Mouse (Mus musculus) gastrocnemius, postnatal 25 days (tissue): ENCODE measurements around the gene Mblac1. TPM values are rescaled to one million over a fixed set of nuclear protein-coding genes. Genes with fewer than 3 reads are reported as not detected.
"Not testable (repeated sequence)": the region's sequence is repeated elsewhere in the genome, so short reads cannot be mapped to it uniquely, and the experiment has no call there.

Experiments used
- DNase-seq: peaks from one replicate; pipeline ENCODE4 v3.0.0; 2022
- microRNA-seq, 2 experiments: library from miRNA; unstranded; fragments of <30 nt; microRNA quantifications; one replicate each; pipeline ENCODE4 v1.2.0; 2021; ENCODE audit warnings: borderline replicate concordance in 2 of 2
- total RNA-seq, 2 experiments: library from RNA; stranded (reverse); gene quantifications; 1 replicate in 1 of 2; 2 replicates in 1 of 2; pipeline ENCODE4 v1.2.3; 2021

The Mblac1 gene
- total RNA-seq, 2 experiments from 2014 or later, result 1.6 to 2.1 TPM

DNA sequence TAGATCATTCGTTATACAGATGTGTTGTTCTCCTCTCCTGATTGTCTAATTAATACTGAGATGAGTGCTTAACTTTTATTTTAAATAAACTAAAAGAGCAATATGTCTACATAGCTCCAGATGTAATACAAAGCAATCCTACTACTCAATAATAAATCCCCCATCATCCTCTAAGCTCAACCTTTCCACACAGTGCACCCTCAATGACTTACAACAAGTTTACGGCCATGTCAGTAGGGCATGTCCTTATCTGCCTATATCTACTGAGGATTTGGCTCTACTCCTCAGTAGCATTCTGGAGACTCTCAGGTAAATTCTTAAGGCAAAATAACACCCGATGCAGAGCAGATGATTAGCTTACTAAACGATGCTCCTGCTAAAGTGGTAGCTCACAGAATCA lies 13.8 kb downstream of the Mblac1 start:
- DNase-seq, result no peak

DNA sequence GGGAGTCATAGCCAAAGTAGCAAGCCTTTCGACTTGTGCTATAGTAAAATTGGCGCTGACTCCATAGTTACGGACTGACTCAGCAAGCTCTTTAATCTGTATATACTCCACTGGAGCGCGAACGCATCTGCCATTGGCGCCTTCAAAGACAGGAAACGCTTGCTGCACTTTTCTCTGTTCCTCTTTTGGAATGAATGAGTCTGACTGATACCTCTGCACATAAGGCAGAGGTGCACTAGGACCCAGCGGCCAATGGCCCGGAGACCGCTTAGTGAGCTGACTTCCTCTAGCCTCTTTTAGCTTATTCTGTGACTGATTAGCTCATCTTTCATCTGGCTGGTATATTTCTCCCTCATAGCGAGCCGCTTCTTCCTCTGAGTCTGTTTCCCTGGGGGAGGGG lies 22.5 kb downstream of the Mblac1 start:
- not testable (repeated sequence) for DNase-seq

DNA sequence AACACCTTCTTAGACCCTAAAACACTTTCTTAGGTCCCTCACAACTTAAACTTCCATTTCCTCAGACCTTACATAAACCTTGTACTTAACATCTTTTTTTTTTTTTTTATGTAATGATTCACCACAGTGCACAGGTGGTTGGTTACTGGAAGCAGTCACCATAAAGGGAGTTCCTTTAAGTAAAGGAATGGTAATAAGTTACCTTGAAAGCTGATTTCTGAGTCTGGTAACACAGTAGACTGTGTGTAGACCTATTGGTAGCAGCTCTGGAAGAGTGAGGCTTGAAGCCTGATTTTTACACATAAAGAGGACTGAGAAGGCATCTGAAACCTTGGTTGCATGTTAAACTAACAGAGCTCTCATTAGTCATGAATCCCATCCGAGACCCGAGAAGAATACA lies 25.8 kb downstream of the Mblac1 start:
- no peak for DNase-seq

DNA sequence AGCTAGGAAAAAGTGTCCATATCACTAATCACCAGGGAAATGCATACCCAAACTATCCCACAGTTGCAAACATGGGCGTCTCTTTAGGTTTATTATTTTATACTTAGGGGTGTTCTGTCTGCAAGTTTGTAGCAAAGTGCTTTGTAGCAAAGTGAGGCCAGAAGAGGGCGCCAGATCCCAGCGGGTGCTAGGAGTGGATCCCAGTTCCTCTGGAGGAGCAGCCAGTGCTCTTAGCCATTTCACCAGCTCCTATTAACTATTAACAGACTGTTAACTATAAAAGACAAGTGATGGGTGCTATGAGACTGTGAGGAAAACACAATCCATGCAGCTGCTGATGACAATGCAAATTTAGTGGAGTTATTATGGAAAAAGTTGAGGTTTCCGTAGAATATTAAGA lies 28.0 kb downstream of the Mblac1 start:
- peak; percentile 40 for DNase-seq

DNA sequence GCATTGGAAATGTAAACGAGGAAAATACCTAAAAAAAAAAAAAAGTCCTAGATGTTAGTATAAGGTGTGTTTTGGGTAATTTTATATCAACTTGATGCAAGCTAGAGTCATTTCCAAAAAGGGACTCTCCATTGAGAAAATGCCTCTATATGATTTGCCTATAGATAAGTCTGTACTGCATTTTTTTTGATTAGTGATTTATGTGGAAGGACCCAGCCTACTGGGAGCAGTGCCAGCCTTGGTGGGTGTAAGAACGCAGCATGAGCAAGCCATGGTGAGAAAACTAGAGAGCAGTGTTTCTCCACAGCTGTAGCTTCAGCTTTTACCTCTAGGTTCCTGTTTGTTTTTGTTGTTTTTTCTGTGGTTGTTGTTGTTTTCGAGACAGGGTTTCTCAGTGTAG lies 29.2 kb downstream of the Mblac1 start:
- DNase-seq, result no peak

DNA sequence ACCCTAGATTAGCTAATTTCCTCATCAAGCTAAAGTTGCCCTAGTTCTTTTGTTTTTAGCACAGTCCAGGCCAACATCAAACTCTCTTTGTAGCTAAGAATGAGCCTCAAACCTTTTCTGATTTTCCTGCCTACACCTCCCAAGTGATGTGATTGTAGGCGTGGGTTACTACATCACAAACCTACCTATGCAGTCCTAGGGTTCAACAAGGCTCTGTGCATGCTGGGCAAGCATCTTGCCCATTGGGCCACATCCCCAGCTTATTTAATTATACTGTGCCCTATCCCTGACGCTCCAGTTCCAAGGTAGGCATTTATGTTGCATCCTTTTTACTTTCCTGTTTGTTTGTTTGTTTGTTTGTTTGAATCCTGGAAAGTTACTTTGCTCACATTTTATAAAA lies 31.6 kb downstream of the Mblac1 start, which contains the start of gene Nxpe5:
Gene Nxpe5, plus strand, starts transcription at position 199 of the 400 bp plus-strand sequence.
- no peak for DNase-seq

DNA sequence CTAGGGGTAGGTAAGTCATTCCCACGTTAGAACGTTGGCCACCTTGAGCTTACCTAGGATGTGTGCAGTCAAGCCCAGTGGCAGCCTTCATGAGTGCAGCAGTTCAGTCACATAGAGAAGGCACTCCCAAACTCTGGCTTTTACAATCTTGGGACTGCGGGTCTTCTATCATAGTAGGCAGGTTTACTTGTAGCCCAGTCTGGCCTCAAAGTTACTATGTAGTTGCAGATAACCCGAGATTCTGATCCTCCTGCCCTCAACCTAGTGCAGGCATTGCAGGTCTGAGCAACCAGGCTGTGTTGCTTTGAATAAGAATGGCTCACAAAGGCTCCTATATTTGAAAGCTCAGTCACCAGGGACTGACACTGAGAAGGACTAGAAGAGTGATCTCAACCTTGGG lies 32.4 kb downstream of the Mblac1 start:
- DNase-seq, result no peak

DNA sequence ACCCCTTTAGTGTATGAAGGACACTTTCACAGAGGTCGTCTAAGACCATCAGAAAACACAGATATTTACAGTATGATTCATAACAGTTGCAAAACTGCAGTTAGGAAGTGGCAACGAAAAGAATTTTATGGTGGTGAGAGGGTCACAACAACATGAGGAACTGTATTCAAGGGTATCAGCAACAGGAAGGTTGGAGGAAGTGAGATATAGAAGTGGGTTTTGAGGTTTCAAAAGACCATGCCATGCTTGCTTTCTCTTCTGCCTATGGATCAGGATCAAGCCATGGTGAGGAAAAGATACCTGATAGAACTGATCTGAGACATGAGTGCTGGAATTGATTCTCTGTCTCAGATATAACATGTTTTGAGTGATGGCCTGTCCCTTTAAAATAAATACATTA lies 33.3 kb downstream of the Mblac1 start:
- no peak for DNase-seq

DNA sequence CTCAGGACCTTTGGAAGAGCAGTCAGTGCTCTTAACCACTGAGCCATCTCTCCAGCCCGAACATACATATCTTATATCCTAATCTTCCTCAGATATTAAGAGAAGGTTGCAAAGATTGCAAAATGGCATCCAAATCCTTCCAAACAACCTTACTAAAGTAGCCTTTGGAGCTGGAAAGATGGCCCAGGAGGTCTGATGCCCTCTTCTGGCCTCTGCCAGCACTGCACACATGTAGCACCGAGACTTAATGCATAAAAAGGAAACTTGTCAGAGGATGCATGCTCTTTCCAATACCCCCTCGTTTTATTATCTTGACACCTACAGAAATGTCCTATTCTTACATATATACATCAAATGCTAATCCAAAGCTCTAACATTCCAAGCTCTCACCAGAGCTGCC lies 33.9 kb downstream of the Mblac1 start:
- no peak for DNase-seq

DNA sequence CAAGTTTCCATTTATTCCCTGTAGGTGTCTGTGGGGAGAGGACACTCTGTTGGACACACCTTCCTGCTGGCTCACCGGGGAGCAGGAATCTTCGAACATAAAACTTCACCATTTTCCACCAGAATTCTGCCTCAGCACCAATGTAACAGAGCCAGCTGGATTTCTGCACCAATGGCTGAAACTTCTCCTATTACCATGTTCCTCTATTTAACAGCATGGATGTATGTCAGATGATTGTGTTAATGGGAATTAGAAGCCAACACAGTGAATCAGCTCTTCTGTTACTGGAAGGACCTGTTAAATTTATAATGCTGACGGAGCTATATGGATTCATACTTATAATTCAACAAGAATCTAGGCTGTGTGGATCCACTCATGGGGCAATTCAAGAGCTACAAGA lies 35.4 kb downstream of the Mblac1 start:
- no peak for DNase-seq

DNA sequence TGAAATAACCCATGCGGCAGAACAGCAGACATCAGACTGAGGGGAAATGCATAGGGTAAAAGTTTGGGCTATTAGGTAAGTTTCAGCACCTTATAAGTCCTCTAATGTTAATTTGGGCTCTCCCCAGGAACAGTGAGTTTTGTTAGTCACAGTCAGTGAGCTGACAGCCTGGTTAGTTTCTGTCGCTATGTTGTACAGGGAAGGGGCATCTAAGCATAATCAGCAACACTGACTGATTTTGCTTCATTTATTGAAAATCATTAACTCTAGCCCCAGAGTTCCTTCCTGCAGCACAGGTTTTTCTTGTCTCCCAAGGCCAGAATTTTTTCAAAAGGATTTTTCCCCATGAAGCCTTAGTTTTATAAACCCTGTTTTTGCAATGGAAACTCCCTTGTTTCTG lies 39.7 kb downstream of the Mblac1 start:
- DNase-seq, result no peak

DNA sequence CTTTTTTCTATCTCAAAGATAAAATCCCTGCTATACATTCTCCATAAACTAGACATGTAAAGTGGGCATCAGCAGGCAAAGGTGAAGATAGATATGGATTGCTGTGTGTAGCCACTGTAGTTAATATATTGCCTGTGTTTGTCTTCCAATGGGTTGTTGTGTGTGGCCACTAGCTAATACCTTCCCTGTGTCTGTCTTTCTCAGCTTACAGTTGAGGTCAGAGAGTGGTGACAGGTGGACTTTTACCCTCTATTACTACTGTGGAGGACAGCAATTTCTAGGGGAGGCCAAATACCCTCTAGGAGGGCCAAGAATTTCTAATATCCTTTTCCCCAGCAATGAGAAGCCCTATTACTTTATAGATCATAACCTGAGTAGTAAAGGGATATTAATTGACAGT lies 40.1 kb downstream of the Mblac1 start:
- DNase-seq, result no peak

DNA sequence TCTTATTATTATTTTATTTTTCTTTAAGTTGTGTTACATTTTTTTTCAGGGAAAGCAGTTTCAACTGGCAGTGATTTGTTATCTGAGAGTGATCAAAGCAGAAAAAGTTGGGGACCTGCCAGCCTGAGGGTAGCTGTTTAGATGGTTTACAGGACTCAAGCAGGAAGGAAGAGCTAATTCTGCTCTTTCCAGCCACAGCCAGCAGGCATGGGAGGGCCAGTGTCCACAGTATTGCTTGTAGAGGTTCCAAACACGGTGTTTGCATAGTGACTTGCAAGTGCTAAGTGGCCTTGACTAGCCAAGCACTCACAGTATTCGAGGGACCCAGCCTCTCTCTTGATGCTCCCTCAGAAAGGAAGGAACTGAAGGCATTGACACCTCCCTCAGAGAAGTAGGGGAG lies 47.4 kb downstream of the Mblac1 start:
- no peak for DNase-seq

Small RNA genes within 50 kb of the gene (microRNA-seq; reads per million reads assigned to microRNA genes)
- gene Mir106b (199 to 1,150 reads per million in 2 experiments), gene Mir25 (192 to 291 reads per million in 2 experiments), gene Mir93 (1,920 to 1,931 reads per million in 2 experiments)

Other genes starting within 250 kb of the Mblac1 start
- gene Gjc3, start 231.2 kb upstream of the Mblac1 start, total RNA-seq, result 1 to 10 TPM; 1.2 to 1.6 TPM
- not detected for gene Azgp1, start 212.8 kb upstream of the Mblac1 start, total RNA-seq
- not detected for gene Smok3a, start 173.1 kb upstream of the Mblac1 start, total RNA-seq
- not detected for gene Smok3b, start 172.9 kb upstream of the Mblac1 start, total RNA-seq
- gene Smok3c, start 141.1 kb upstream of the Mblac1 start, total RNA-seq, result not detected
- gene Zkscan1, start 109.2 kb upstream of the Mblac1 start, total RNA-seq, result 1 to 10 TPM; 8.4 to 9.1 TPM
- 10 to 100 TPM; 11.0 to 11.9 TPM for gene Zscan21, start 77.4 kb upstream of the Mblac1 start, total RNA-seq
- 1 to 10 TPM; 4.0 to 4.4 TPM for gene Zfp113, start 38.6 kb upstream of the Mblac1 start, total RNA-seq
- gene Cops6, start 33.2 kb upstream of the Mblac1 start, total RNA-seq, result 10 to 100 TPM; 93.9 to 95.7 TPM
- 1 to 10 TPM; 5.8 to 7.8 TPM for gene Ap4m1, start 22.3 kb upstream of the Mblac1 start, total RNA-seq
- 10 to 100 TPM in 1 of 2 experiments, 1 to 10 TPM in 1; 8.9 to 10.3 TPM for gene Mcm7, start 21.9 kb upstream of the Mblac1 start, total RNA-seq
- gene Taf6, start 6.9 kb upstream of the Mblac1 start, total RNA-seq, result 10 to 100 TPM; 27.0 to 29.6 TPM
- 1 to 10 TPM; 3.5 to 5.8 TPM for gene Cnpy4, start 6.8 kb upstream of the Mblac1 start, total RNA-seq
- gene Nxpe5, start 31.6 kb downstream of the Mblac1 start, total RNA-seq, result under 1 TPM; 0.40 to 0.54 TPM
- gene Lamtor4, start 61.2 kb downstream of the Mblac1 start, total RNA-seq, result 10 to 100 TPM; 48.3 to 50.8 TPM
- 1 to 10 TPM; 2.6 to 3.0 TPM for gene BC037034, start 69.7 kb downstream of the Mblac1 start, total RNA-seq
- gene Gal3st4, start 78.5 kb downstream of the Mblac1 start, total RNA-seq, result under 1 TPM; 0.19 to 0.41 TPM
- gene Gm43720, start 85.6 kb downstream of the Mblac1 start, total RNA-seq, result not detected
- under 1 TPM in 1 of 2 experiments, not detected in 1; 0.27 TPM for gene Gpc2, start 85.7 kb downstream of the Mblac1 start, total RNA-seq
- gene Stag3, start 85.9 kb downstream of the Mblac1 start, total RNA-seq, result under 1 TPM in 1 of 2 experiments, not detected in 1; 0.19 TPM
- gene Pvrig, start 147.6 kb downstream of the Mblac1 start, total RNA-seq, result not detected
- gene Zfp157, start 247.2 kb downstream of the Mblac1 start, total RNA-seq, result 1 to 10 TPM; 2.1 to 2.9 TPM